Mouse (Mus musculus): ENCODE measurements around the gene Efr3b. TPM values are rescaled to one million over a fixed set of nuclear protein-coding genes. Genes with fewer than 3 reads are reported as not detected.
"Not testable (repeated sequence)": the region's sequence is repeated elsewhere in the genome, so short reads cannot be mapped to it uniquely, and the experiment has no call there.

Efr3b gene
- polyA plus RNA-seq, 1 experiment from 2014 or later = 3.5 TPM

DNA sequence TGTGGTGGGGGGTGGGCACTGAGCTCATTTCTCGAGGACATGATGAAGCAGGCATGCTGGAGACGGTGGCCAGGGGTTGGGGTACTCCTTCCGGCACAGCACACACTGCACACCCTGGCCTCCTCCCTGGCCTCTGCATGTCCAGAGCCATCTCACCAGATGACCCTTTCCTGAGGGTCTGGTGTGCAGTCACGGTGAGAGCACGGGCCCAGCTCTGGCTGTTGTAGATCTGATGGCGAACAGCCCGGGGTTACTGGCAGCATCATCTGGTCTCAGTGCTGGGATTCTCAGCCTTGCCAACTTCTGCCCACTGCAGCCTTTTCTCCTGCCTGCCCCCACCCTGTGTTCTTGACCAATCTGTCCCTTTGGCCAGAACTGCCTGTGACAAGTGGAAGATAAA is 32.6 kb downstream of the Efr3b start:
- WGBS = 75% methylated on average over 7 of the region's 7 CpGs
- Histone ChIP-seq H3K27me3 (no peaks in the 10 kb centered on the region), H3K4me2 (no peak overlapping the region), H3K9me3 (no peaks in the 10 kb centered on the region), H3K4me3 (no peak overlapping the region), H3K4me1 (peaks cover 9% of the 10 kb centered on the region; the same call in 1 of the 2 replicates), H3K27ac (no peak overlapping the region), H3K36me3 (no peaks in the 10 kb centered on the region), H3K9ac (no peak overlapping the region)
- no peak for ATAC-seq (ENCODE audit: insufficient number of reproducible peaks, low FRiP score, low TSS enrichment, low read depth)

DNA sequence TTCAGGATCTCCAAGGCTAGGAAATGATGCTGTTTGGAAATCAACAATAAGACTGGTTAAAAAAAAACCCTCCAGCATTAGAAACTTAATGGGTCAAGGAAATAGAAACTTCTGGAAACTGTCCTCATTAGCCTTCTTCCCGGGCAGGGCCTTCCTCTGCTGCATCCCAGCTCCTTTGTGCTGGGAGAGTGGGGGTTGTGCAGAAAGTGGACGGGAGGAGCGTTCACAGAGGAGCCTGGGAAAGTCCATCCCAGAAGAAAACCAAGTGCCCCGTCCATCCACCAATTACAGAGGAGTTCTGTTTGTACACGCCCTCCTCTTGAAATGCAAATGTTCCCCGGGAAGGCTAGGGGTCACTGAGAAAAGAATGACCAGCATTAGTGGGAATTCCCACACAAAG is 34.1 kb downstream of the Efr3b start:
- Histone ChIP-seq H3K4me3 (no peak overlapping the region), H3K27me3 (no peaks in the 10 kb centered on the region), H3K27ac (no peak overlapping the region), H3K9ac (no peak overlapping the region), H3K4me1 (peaks cover 9% of the 10 kb centered on the region; the same call in 1 of the 2 replicates), H3K36me3 (no peaks in the 10 kb centered on the region), H3K9me3 (no peaks in the 10 kb centered on the region), H3K4me2 (no peak overlapping the region)
- no peak for ATAC-seq (ENCODE audit: insufficient number of reproducible peaks, low FRiP score, low TSS enrichment, low read depth)
- 30% methylated on average over 6 of the region's 6 CpGs for WGBS

DNA sequence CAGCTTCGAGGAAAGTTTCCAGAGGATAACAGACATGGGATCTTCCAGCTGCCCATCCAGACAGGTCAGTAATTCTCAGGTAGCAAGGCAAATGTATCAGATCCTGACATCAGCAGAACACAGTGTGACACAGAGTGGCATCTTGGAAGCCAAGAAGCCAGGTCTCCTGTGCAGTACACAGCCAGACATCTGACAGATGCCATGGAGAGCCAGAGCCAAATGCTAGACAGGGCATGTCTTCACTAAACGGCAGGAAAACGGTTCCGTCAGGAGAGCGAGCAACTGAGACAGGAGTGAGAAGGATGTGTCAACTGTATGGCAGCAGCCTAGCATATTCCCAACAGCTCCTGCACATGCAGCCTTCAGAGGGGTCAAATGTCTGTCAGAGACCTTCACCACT is 38.3 kb downstream of the Efr3b start:
- ATAC-seq (ENCODE audit: insufficient number of reproducible peaks, low FRiP score, low TSS enrichment, low read depth) = no peak
- Histone ChIP-seq H3K9ac (no peak overlapping the region), H3K4me3 (no peak overlapping the region), H3K4me1 (no peaks in the 10 kb centered on the region; the same call in 1 of the 2 replicates), H3K4me2 (no peak overlapping the region), H3K27ac (no peak overlapping the region), H3K9me3 (no peaks in the 10 kb centered on the region), H3K27me3 (no peaks in the 10 kb centered on the region), H3K36me3 (no peaks in the 10 kb centered on the region)
- WGBS = 92% methylated on average over 5 of the region's 5 CpGs

DNA sequence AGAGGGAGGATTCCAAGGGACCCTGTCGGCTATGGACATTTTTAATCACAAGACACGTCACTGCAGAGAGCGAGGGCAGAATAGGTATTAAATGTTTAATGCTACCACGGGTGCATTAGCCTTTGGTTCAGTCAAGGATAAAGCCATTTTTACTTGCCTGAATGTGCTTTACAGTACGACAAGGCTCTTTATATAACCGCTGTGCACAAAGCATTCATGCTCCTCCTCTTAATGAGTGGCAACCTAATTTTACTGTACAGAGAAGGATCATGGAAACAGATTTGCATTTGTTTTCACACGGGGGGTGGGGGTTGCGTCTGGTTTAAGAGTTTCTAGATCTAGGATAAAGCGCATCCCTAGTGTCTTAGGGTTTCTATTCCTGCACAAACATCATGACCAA is 42.0 kb downstream of the Efr3b start:
- no peak for ATAC-seq (ENCODE audit: insufficient number of reproducible peaks, low FRiP score, low TSS enrichment, low read depth)
- H3K9me3 ChIP-seq = no peaks in the 10 kb centered on the region
- no peak overlapping the region for H3K9ac ChIP-seq
- no peak overlapping the region for H3K27ac ChIP-seq
- H3K4me1 ChIP-seq = no peaks in the 10 kb centered on the region; the same call in 1 of the 2 replicates
- H3K4me3 ChIP-seq = no peak overlapping the region
- H3K36me3 ChIP-seq = no peaks in the 10 kb centered on the region
- 82% methylated on average over 9 of the region's 9 CpGs for WGBS
- H3K4me2 ChIP-seq = no peak overlapping the region
- H3K27me3 ChIP-seq = no peaks in the 10 kb centered on the region

DNA sequence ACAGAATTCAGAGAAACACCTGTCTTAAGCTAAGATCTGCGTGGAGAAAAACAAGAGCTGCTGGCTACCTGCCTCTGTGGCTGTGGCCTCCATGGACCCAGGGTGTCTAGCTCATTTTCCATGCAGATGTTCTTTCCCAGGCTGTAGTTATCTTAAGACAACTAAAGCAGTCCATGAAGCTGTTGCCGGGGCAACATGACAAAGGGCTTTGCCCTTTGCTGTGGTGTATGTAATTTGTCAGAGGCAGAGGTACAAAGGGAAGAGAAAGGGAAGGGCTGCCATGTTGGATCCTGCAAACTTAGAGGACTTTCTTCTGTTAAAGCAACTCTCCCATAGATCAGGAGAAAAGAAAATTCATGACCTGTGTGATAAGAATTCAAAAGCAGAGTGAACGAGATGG is 47.7 kb downstream of the Efr3b start:
- no peak overlapping the region for H3K4me3 ChIP-seq
- 87% methylated on average over 3 of the region's 3 CpGs for WGBS
- no peak for ATAC-seq (ENCODE audit: insufficient number of reproducible peaks, low FRiP score, low TSS enrichment, low read depth)

DNA sequence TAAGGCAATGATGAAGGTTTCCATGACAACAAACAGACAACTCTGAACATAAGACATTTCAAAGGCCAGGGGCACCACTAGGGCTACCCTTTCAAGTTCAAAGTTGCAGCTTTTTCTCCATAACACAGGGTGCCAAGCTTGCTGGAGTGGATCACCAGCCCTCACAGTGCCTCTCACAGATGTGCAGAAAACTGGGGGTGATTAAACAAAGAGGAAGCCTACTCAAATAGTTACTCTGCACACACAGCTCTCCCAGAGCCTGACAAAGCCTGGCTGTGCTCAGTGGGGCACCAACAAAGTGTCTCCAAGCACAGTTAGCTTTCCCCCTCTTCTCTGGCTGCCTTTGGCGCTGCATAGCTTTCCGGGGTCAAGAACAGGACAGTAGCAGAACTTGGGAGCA is 48.8 kb downstream of the Efr3b start:
- WGBS = 73% methylated on average over 2 of the region's 2 CpGs

More for the DNA sequence above, 47.7 kb downstream of the Efr3b start:
- Histone ChIP-seq H3K27ac (no peak overlapping the region), H3K4me2 (no peak overlapping the region), H3K9ac (no peak overlapping the region), H3K36me3 (no peaks in the 10 kb centered on the region), H3K9me3 (no peaks in the 10 kb centered on the region), H3K27me3 (no peaks in the 10 kb centered on the region), H3K4me1 (peaks cover 2% of the 10 kb centered on the region; the same call in 1 of the 2 replicates)

DNA sequence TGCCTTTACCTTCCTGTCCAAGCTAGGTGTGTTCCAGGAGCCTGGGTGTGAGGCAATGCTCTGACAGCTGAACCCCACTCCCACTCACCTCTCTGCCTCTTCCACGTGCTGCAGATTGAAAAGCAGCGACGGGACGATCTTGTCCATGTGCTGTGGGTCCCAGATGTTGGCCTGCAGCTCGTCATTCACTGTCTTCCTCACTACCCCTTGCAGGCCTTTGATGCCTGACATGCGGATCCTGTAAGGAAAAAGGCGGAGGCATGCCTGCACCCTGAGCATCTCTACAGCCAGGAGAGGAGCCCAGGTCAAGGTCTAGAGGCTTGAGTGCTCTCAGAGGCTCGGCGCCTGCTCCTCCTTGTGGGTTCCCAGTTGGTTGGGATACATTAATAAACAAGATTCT is 54.3 kb downstream of the Efr3b start:
- Histone ChIP-seq H3K27ac (no peak overlapping the region), H3K36me3 (no peaks in the 10 kb centered on the region), H3K9ac (no peak overlapping the region), H3K4me2 (no peak overlapping the region), H3K9me3 (no peaks in the 10 kb centered on the region), H3K4me3 (no peak overlapping the region), H3K27me3 (no peaks in the 10 kb centered on the region), H3K4me1 (peaks cover 14% of the 10 kb centered on the region)
- WGBS = 73% methylated on average over 9 of the region's 9 CpGs
- no peak for ATAC-seq (ENCODE audit: insufficient number of reproducible peaks, low FRiP score, low TSS enrichment, low read depth)

More for the DNA sequence above, 48.8 kb downstream of the Efr3b start:
- Histone ChIP-seq H3K27me3 (no peaks in the 10 kb centered on the region), H3K36me3 (no peaks in the 10 kb centered on the region), H3K9ac (no peak overlapping the region), H3K4me3 (no peak overlapping the region), H3K4me1 (0 out of 2 replicates have a peak, but pooled peaks cover 2% of the 10 kb centered on the region), H3K27ac (no peak overlapping the region), H3K4me2 (no peak overlapping the region), H3K9me3 (no peaks in the 10 kb centered on the region)
- no peak for ATAC-seq (ENCODE audit: insufficient number of reproducible peaks, low FRiP score, low TSS enrichment, low read depth)

DNA sequence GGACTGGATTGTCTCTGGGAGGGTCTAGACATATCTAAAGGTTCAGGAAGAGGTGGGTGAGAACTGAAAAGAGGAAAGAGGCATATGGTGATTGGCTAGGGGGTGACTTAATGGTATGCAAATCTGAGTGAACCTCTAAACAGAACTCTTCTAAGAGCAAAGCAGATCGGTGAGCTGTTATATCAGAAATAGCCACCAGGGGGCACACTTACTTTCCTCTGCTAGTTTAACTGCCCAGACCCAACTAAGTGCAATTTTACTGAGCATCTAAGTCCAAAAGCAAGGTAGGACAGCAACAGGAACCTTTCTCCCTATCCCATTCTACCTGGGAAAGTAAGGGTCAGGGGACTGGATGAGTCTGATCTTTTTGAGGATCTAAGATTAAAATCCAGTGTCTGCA is 55.0 kb downstream of the Efr3b start:
- Histone ChIP-seq H3K4me2 (no peak overlapping the region), H3K36me3 (no peaks in the 10 kb centered on the region), H3K4me3 (no peak overlapping the region), H3K27me3 (no peaks in the 10 kb centered on the region), H3K9me3 (no peaks in the 10 kb centered on the region), H3K27ac (no peak overlapping the region), H3K9ac (no peak overlapping the region), H3K4me1 (peaks cover 14% of the 10 kb centered on the region)
- no peak for ATAC-seq (ENCODE audit: insufficient number of reproducible peaks, low FRiP score, low TSS enrichment, low read depth)
- 0% methylated on average over 1 of the region's 1 CpGs for WGBS

DNA sequence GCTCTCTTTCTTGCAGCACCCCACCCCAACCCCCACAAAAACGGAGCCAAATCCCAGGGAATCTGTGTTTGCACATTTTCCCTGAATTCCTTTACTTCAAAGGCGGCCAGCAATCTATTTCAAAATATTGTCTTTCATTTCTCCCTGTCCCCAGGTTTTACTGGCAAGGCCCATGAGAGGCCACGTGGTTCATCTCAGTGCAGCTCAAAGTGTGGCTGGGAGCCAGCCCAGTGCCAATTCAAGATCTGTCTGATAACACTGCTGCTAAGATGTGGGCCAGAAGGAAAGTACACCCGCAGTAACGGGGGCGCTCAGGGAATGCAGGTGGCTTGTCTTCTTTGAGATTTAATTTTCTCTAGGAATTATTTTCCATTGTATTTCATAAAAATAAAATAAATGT is 56.5 kb downstream of the Efr3b start:
- H3K4me3 ChIP-seq = peak overlapping the region; percentile 52
- no peak overlapping the region for H3K9ac ChIP-seq
- ATAC-seq (ENCODE audit: insufficient number of reproducible peaks, low FRiP score, low TSS enrichment, low read depth) = no peak
- 0 out of 2 replicates have a peak, but pooled peaks cover under 1% of the 10 kb centered on the region for H3K36me3 ChIP-seq
- 21% methylated on average over 6 of the region's 6 CpGs for WGBS
- peak overlapping the region; percentile 92 for H3K4me2 ChIP-seq
- H3K27ac ChIP-seq = no peak overlapping the region
- H3K9me3 ChIP-seq = no peaks in the 10 kb centered on the region
- H3K27me3 ChIP-seq = no peaks in the 10 kb centered on the region
- H3K4me1 ChIP-seq = peaks cover 14% of the 10 kb centered on the region

DNA sequence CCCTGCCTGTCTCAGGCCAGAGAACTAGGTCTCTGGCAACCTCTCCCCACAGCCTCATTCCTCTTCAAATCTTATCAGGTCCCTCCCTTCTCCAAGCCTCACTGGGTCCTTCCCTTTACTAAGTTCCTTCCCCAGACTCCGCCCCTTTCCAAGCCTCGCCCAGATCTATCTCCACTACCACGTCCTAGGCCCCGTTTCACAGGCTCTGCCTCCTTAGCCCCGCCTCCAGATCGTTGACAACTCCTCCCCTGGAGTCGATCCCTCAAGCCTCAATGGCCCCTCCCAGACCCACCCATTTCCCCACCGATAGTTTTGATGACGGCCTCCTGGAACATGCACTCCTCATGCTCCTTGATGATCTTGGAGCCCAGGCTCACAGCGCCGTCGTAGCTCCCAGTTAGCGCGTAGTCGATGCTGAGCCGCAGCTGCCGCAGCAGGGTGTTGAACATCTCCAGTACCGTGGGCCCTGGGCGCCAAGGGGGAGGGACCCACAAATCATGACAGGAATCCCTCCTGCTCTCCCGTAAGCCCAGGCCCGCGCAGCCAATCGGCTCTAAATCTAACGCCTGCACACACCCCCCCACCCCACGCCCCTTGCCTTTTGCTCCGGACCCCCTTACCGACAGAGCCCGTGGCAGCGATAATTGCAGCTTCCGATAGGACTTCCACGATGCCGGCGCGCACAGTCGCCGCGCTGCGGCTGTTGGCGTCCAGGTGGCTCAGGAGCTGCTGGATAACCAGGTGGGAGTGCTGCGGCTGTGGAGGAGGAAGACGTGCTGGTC is 57.2 kb downstream of the Efr3b start:
- H3K4me2 ChIP-seq = peak overlapping the region; percentile 92
- peak; percentile 94 for ATAC-seq (ENCODE audit: insufficient number of reproducible peaks, low FRiP score, low TSS enrichment, low read depth)
- H3K9ac ChIP-seq = peak overlapping the region; percentile 37; the same call in 1 of the 2 replicates
- peaks cover 7% of the 10 kb centered on the region; the same call in 1 of the 2 replicates for H3K36me3 ChIP-seq
- H3K4me3 ChIP-seq = peak overlapping the region; percentile 52
- H3K4me1 ChIP-seq = peaks cover 14% of the 10 kb centered on the region
- H3K27me3 ChIP-seq = no peaks in the 10 kb centered on the region
- H3K27ac ChIP-seq = peak overlapping the region; percentile 69
- 2% methylated on average over 41 of the region's 41 CpGs for WGBS
- no peaks in the 10 kb centered on the region for H3K9me3 ChIP-seq

DNA sequence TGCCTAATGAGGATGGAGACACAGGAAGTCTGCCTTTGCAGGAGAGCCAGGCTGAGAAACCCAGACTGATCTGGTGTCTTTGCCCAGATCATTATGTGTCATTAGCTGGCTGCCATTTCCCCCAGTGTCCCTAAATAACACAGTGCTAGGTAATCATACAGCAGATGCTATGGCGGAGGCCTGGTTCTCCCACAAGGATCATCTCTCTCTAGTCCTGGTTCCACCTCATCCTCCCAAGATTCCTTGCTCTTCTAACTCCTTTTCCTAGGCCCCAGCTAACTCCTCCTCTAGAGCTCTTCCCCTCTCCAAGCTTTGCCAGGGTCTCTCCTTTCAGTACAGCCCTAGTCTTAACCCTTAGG is 57.7 kb downstream of the Efr3b start:
- Histone ChIP-seq H3K27ac (peak overlapping the region; percentile 68), H3K4me2 (peak overlapping the region; percentile 92), H3K36me3 (peaks cover 10% of the 10 kb centered on the region; the same call in 1 of the 2 replicates), H3K4me3 (peak overlapping the region; percentile 52), H3K9ac (no peak overlapping the region), H3K9me3 (no peaks in the 10 kb centered on the region), H3K4me1 (peaks cover 14% of the 10 kb centered on the region), H3K27me3 (no peaks in the 10 kb centered on the region)
- WGBS = 71% methylated on average over 1 of the region's 1 CpGs
- 0 out of 2 replicates have a peak, but pooled peaks have one; percentile 5 for ATAC-seq (ENCODE audit: insufficient number of reproducible peaks, low FRiP score, low TSS enrichment, low read depth)

DNA sequence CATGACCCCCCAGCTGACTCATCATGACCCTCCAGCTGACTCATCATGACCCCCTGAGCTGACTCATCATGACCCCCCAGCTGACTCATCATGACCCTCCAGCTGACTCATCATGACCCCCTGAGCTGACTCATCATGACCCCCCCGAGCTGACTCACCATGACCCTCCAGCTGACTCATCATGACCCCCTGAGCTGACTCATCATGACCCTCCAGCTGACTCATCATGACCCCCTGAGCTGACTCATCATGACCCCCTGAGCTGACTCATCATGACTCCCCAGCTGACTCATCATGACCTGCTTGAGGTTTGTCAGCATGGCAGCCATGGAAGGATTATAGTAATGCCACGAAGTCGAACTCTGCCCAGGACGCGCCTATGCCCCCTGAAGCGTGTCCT is 65.5 kb downstream of the Efr3b start:
- not testable (repeated sequence) for H3K9ac ChIP-seq; H3K27me3 ChIP-seq; H3K9me3 ChIP-seq; H3K27ac ChIP-seq; H3K4me2 ChIP-seq; H3K4me3 ChIP-seq; ATAC-seq (ENCODE audit: insufficient number of reproducible peaks, low FRiP score, low TSS enrichment, low read depth); H3K4me1 ChIP-seq
- 95% methylated on average over 6 of the region's 6 CpGs for WGBS
- peaks cover 26% of the 10 kb centered on the region; the same call in 1 of the 2 replicates for H3K36me3 ChIP-seq
